In genomic region chr11:61639601-61640177, GRCm38 (mm10) we compare ENCODE assay signal across 22 mouse cellular contexts. TPM values are rescaled to one million over a fixed set of nuclear protein-coding genes. Genes with fewer than 3 reads are reported as not detected.
"Had no signal": no experiment of that assay in that cellular context is flagged by ENCODE, and none has a peak within 500 bp of the region (broad histone marks: within the 10 kb centered on the region; RNA-seq: fewer than 3 reads in every experiment).

No protein-coding gene starts in this region.

- H3K4me3 ChIP-seq: liver, embryonic 13.5 days; liver, embryonic 15.5 days; lung, embryonic 15.5 days; megakaryocyte, embryonic 14.5 days; midbrain, embryonic 13.5 days; midbrain, embryonic 15.5 days; neural tube, embryonic 13.5 days; neural tube, embryonic 15.5 days had no signal

- H3K27me3 ChIP-seq: lung, embryonic 15.5 days; midbrain, embryonic 13.5 days; midbrain, embryonic 15.5 days; neural tube, embryonic 13.5 days; neural tube, embryonic 15.5 days had no signal

- H3K36me3 ChIP-seq: liver, embryonic 13.5 days; liver, embryonic 15.5 days; lung, embryonic 15.5 days; midbrain, embryonic 13.5 days; midbrain, embryonic 15.5 days; neural tube, embryonic 13.5 days; neural tube, embryonic 15.5 days had no signal

- H3K4me2 ChIP-seq: liver, embryonic 13.5 days; liver, embryonic 15.5 days; lung, embryonic 15.5 days; midbrain, embryonic 11.5 days; midbrain, embryonic 13.5 days; midbrain, embryonic 15.5 days; neural tube, embryonic 13.5 days; neural tube, embryonic 15.5 days had no signal

- H3K9me3 ChIP-seq: liver, embryonic 13.5 days; liver, embryonic 15.5 days; lung, embryonic 15.5 days; midbrain, embryonic 13.5 days; midbrain, embryonic 15.5 days; neural tube, embryonic 13.5 days; neural tube, embryonic 15.5 days had no signal

- H3K4me1 ChIP-seq: liver, embryonic 13.5 days; liver, embryonic 15.5 days; midbrain, embryonic 13.5 days; midbrain, embryonic 15.5 days; neural tube, embryonic 13.5 days; neural tube, embryonic 15.5 days had no signal

- ATAC-seq: liver, postnatal 0 days; lung, postnatal 0 days; midbrain, embryonic 13.5 days; midbrain, embryonic 15.5 days had no signal

- H3K9ac ChIP-seq: liver, embryonic 13.5 days; liver, embryonic 15.5 days; liver, postnatal 0 days; lung, embryonic 15.5 days; midbrain, embryonic 13.5 days; midbrain, embryonic 15.5 days; neural tube, embryonic 13.5 days; neural tube, embryonic 15.5 days had no signal

- DNase-seq: liver, embryonic 13.5 days; liver, postnatal 0 days; lung, adult 2 months; lung, postnatal 14 days; lung, postnatal 36 days; retina, postnatal 1 day; right cerebral cortex, adult 18-20 months; right cerebral cortex, postnatal 25 days; right cerebral cortex, postnatal 4 days; spleen, adult 18-20 months; thymus, postnatal 14 days; thymus, postnatal 4 days had no signal

- H3K27ac ChIP-seq: liver, embryonic 13.5 days; liver, embryonic 15.5 days; lung, embryonic 15.5 days; macrophage; midbrain, embryonic 13.5 days; midbrain, embryonic 15.5 days; neural tube, embryonic 13.5 days; neural tube, embryonic 15.5 days had no signal

RNA-seq across cellular contexts. Expression of gene Fam83g, which starts 44.2 kb away (rescaled TPM):
- polyA plus RNA-seq: macrophage had no signal
